Mouse (Mus musculus) liver, postnatal 0 days (tissue): ENCODE data around the gene Myh15.
A peak's percentile ranks its signal among the peaks of the same experiment; 100 is the strongest.

Experiments
- CTCF ChIP-seq: sonication (generic); IDR thresholded peaks from 2 replicates; pipeline ENCODE4 v1.5.1; 2016; ENCODE audit warnings: antibody characterized with exemption, low read depth
- EP300 ChIP-seq: IDR thresholded peaks from 2 replicates; pipeline ENCODE4 v1.6.1; 2016; ENCODE audit warnings: antibody characterized with exemption, low read depth, mild to moderate bottlenecking

- TF ChIP-seq CTCF (peak; percentile 31; the same call in 1 of the 2 replicates), EP300 (no peak)
Observed at GRCm38 (mm10) chr16:49016620-49017332, 40.5 kb upstream of the Myh15 start.
